Mouse (Mus musculus) forebrain, embryonic 11.5 days (tissue): ENCODE measurements around the gene Usp49. TPM values are rescaled to one million over a fixed set of nuclear protein-coding genes. Genes with fewer than 3 reads are reported as not detected.

Experiments used
- ATAC-seq: fragments of 200-750 bp; cut with Nextera tagmentation; replicated peaks from 2 replicates; pipeline ENCODE4 v1.8.0; 2017; ENCODE audit warnings: moderate TSS enrichment; ENCODE audit not compliant: low FRiP score
- DNase-seq: peaks from one replicate; pipeline ENCODE4 v3.0.0-alpha.2; 2017; ENCODE audit warnings: low spot score
- H3K27ac ChIP-seq: fragments of 300-500 bp; sonication (generic); 2 replicates; pipeline ENCODE4 v1.5.1; 2014; ENCODE audit warnings: low read depth, low read length
- H3K27me3 ChIP-seq: fragments of 300-500 bp; sonication (generic); 2 replicates; pipeline ENCODE4 v1.6.1; 2014; ENCODE audit warnings: mild to moderate bottlenecking, low read length, mixed read lengths; ENCODE audit not compliant: control insufficient read depth, insufficient read depth
- H3K36me3 ChIP-seq: fragments of 300-500 bp; sonication (generic); 2 replicates; pipeline ENCODE4 v1.6.1; 2014; ENCODE audit warnings: mild to moderate bottlenecking, low read length, moderate library complexity, mixed read lengths; ENCODE audit not compliant: control insufficient read depth, insufficient read depth
- H3K4me1 ChIP-seq: fragments of 300-500 bp; sonication (generic); replicated peaks from 2 replicates; pipeline ENCODE4 v1.6.1; 2014; ENCODE audit warnings: low read length, mixed read lengths; ENCODE audit not compliant: control insufficient read depth, insufficient read depth
- H3K4me2 ChIP-seq: fragments of 300-500 bp; sonication (generic); 2 replicates; pipeline ENCODE4 v1.6.1; 2014; ENCODE audit warnings: low read depth, mild to moderate bottlenecking, low read length, moderate library complexity, mixed read lengths; ENCODE audit not compliant: severe bottlenecking
- H3K4me3 ChIP-seq: fragments of 300-500 bp; sonication (generic); 2 replicates; pipeline ENCODE4 v1.5.1; 2014; ENCODE audit warnings: low read depth, low read length
- H3K9ac ChIP-seq: fragments of 300-500 bp; sonication (generic); 2 replicates; pipeline ENCODE4 v1.6.1; 2014; ENCODE audit warnings: low read length
- H3K9me3 ChIP-seq: fragments of 300-500 bp; sonication (generic); 2 replicates; pipeline ENCODE4 v1.6.1; 2016; ENCODE audit warnings: low read length, mixed read lengths; ENCODE audit not compliant: control insufficient read depth
- WGBS: fragments of 180-500 bp; shearing (Covaris S2); extraction: QIAGEN DNeasy Blood & Tissue Kit; methylation state at CpG from one replicate; pipeline ENCODE4 v1.1.7; 2014; 5-methylcytosine and 5-hydroxymethylcytosine counted together
- polyA plus RNA-seq: library from polyadenylated mRNA; unstranded; fragments of >200 nt; fragmentation: Nextera tagmentation; extraction: Ambion mirVana; gene quantifications from 2 replicates; pipeline ENCODE4 v1.2.1, GENCODE M21; 2014

Usp49 gene
- polyA plus RNA-seq, 1 experiment from 2014 or later: 7.2 TPM

GRCm38 (mm10) chr17:47698156-47698555 lies 67.7 kb downstream of the Usp49 start:
- WGBS: 85% methylated on average over 10 of the region's 10 CpGs

GRCm38 (mm10) chr17:47699055-47699454 lies 68.6 kb downstream of the Usp49 start:
- Histone ChIP-seq H3K9me3 (no peaks in the 10 kb centered on the region), H3K4me2 (no peak overlapping the region), H3K36me3 (no peaks in the 10 kb centered on the region; the same call in 1 of the 2 replicates), H3K4me3 (no peak overlapping the region), H3K9ac (no peak overlapping the region), H3K27me3 (no peaks in the 10 kb centered on the region; the same call in 1 of the 2 replicates), H3K4me1 (peaks cover 5% of the 10 kb centered on the region; the same call in 1 of the 2 replicates), H3K27ac (no peak overlapping the region)
- ATAC-seq: no peak
- 80% methylated on average over 2 of the region's 2 CpGs for WGBS
- no peak for DNase-seq

More at GRCm38 (mm10) chr17:47698156-47698555, 67.7 kb downstream of the Usp49 start:
- no peaks in the 10 kb centered on the region; the same call in 1 of the 2 replicates for H3K36me3 ChIP-seq
- no peak overlapping the region for H3K4me3 ChIP-seq
- H3K9ac ChIP-seq: no peak overlapping the region
- no peaks in the 10 kb centered on the region for H3K9me3 ChIP-seq
- peaks cover 6% of the 10 kb centered on the region; the same call in 1 of the 2 replicates for H3K4me1 ChIP-seq
- H3K27ac ChIP-seq: no peak overlapping the region
- ATAC-seq (no peak), DNase-seq (no peak)
- H3K27me3 ChIP-seq: no peaks in the 10 kb centered on the region
- no peak overlapping the region for H3K4me2 ChIP-seq

GRCm38 (mm10) chr17:47701793-47702192 lies 71.3 kb downstream of the Usp49 start:
- no peak for ATAC-seq
- H3K9me3 ChIP-seq: no peaks in the 10 kb centered on the region
- H3K36me3 ChIP-seq: no peaks in the 10 kb centered on the region; the same call in 1 of the 2 replicates
- H3K4me1 ChIP-seq: no peaks in the 10 kb centered on the region
- H3K9ac ChIP-seq: no peak overlapping the region
- WGBS: 78% methylated on average over 9 of the region's 9 CpGs
- H3K27me3 ChIP-seq: no peaks in the 10 kb centered on the region; the same call in 1 of the 2 replicates
- H3K4me2 ChIP-seq: no peak overlapping the region
- H3K4me3 ChIP-seq: no peak overlapping the region
- H3K27ac ChIP-seq: no peak overlapping the region
- no peak for DNase-seq

DNA sequence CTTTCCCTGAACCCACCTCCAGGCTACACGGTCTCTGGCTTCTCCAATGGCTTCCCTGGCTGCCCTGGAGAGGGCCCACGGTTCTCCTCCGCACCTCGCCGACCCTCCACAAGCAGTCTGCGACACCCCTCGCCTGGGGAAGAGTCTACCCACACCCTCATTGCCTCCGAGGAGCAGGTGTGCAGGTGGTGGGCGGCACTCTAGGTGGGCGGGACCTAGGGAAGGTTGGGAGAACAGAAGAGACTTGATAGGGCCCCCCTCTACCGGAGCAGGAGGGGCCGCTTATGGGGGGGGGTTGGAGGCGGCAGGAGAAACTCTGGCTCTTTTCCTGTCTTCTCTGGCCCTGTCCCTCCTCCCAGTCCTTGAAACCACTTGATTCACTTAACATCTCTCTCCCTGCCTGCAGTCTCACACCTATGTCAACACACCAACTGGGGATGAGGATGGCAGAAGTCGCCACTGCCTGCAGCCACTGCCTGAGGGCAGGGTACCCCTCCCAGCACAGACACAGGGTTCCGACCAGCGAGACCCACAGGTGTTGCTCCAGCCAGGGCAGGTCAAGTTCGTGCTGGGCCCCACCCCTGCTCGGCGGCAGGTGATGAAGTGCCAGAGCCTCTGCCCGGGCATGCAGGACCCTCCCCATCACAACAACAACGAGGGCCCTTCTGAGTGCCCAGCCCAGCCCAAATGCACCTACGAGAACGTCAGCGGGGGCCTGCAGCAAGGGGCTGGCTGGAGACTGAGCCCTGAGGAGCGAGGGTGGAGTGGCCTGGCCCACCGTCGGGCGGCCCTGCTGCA lies 72.3 kb downstream of the Usp49 start:
- ATAC-seq (no peak), DNase-seq (no peak)
- Histone ChIP-seq H3K36me3 (no peaks in the 10 kb centered on the region; the same call in 1 of the 2 replicates), H3K9ac (no peak overlapping the region), H3K4me1 (no peaks in the 10 kb centered on the region), H3K4me2 (no peak overlapping the region), H3K27ac (no peak overlapping the region), H3K9me3 (no peaks in the 10 kb centered on the region), H3K4me3 (no peak overlapping the region), H3K27me3 (no peaks in the 10 kb centered on the region; the same call in 1 of the 2 replicates)
- WGBS: 43% methylated on average over 28 of the region's 28 CpGs

- no peak overlapping the region for H3K27ac ChIP-seq
- no peaks in the 10 kb centered on the region; the same call in 1 of the 2 replicates for H3K36me3 ChIP-seq
- no peaks in the 10 kb centered on the region for H3K9me3 ChIP-seq
- ATAC-seq (no peak), DNase-seq (no peak)
- H3K9ac ChIP-seq: no peak overlapping the region
- H3K27me3 ChIP-seq: no peaks in the 10 kb centered on the region; the same call in 1 of the 2 replicates
- H3K4me1 ChIP-seq: no peaks in the 10 kb centered on the region
- no peak overlapping the region for H3K4me3 ChIP-seq
- 31% methylated on average over 20 of the region's 20 CpGs for WGBS
- H3K4me2 ChIP-seq: no peak overlapping the region
Observed at GRCm38 (mm10) chr17:47703556-47703955, 73.1 kb downstream of the Usp49 start.

DNA sequence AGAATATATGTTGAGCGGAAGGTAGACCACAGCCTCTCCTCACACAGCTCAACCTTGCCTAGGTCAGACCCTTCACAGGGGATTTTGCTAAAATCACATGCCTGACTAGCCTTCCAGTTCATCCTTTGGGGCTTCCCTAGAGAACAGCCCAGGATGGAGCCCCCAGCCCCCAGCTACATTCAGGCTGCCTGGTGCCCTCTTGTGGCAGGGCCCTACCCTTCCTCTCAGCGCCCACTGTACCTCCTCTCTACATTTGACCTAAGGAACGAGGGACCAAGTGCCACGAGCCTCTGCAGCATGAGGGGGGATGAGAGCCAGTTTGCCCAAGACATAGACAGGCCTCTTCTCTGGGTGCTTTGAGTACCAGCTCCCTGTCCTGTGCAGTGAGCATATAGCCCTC lies 74.2 kb downstream of the Usp49 start:
- Histone ChIP-seq H3K4me2 (no peak overlapping the region), H3K27ac (no peak overlapping the region), H3K36me3 (no peaks in the 10 kb centered on the region; the same call in 1 of the 2 replicates), H3K4me3 (no peak overlapping the region), H3K27me3 (no peaks in the 10 kb centered on the region; the same call in 1 of the 2 replicates), H3K9ac (no peak overlapping the region), H3K9me3 (no peaks in the 10 kb centered on the region), H3K4me1 (no peaks in the 10 kb centered on the region)
- WGBS: 88% methylated on average over 4 of the region's 4 CpGs
- ATAC-seq (no peak), DNase-seq (no peak)

DNA sequence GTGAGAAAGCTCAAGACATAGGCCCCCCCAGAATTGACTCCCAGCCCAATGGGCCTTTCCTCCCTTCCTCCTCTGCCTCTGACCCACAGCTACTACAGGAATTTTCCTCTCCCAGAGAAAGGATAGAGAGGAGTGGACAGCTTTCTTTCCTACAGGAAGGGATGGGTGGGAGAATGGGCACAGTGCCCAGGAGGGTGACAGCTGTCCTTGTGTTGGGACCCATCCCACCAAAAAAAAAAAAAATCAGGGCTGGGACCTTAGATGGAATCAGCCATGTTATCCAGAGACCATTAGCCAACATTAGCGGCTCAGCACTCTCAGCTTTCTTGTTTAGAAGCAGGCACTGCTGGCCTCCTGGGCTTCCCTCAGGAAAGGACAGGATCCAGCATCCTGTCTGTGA lies 75.7 kb downstream of the Usp49 start:
- ATAC-seq: no peak
- H3K4me1 ChIP-seq: no peaks in the 10 kb centered on the region
- no peaks in the 10 kb centered on the region for H3K9me3 ChIP-seq
- no peak overlapping the region for H3K4me2 ChIP-seq
- no peak overlapping the region for H3K4me3 ChIP-seq
- no peak overlapping the region for H3K27ac ChIP-seq
- WGBS: 74% methylated on average over 1 of the region's 1 CpGs
- no peaks in the 10 kb centered on the region; the same call in 1 of the 2 replicates for H3K27me3 ChIP-seq
- no peak overlapping the region for H3K9ac ChIP-seq
- no peaks in the 10 kb centered on the region; the same call in 1 of the 2 replicates for H3K36me3 ChIP-seq
- no peak for DNase-seq

- no peak for ATAC-seq
- H3K36me3 ChIP-seq: no peaks in the 10 kb centered on the region
- no peak for DNase-seq
- H3K27me3 ChIP-seq: no peaks in the 10 kb centered on the region; the same call in 1 of the 2 replicates
- no peaks in the 10 kb centered on the region for H3K4me1 ChIP-seq
- no peak overlapping the region for H3K9ac ChIP-seq
- 89% methylated on average over 3 of the region's 3 CpGs for WGBS
- no peak overlapping the region for H3K4me3 ChIP-seq
- no peak overlapping the region for H3K27ac ChIP-seq
- no peaks in the 10 kb centered on the region for H3K9me3 ChIP-seq
- H3K4me2 ChIP-seq: no peak overlapping the region
Observed at GRCm38 (mm10) chr17:47707961-47708360, 77.5 kb downstream of the Usp49 start.
